Mouse (Mus musculus) C2C12 (cell line): ENCODE measurements around the gene Hoxd13. TPM values are rescaled to one million over a fixed set of nuclear protein-coding genes. Genes with fewer than 3 reads are reported as not detected.

Experiments used
- H3K27me3 ChIP-seq: one replicate; pipeline ENCODE4 v1.6.1; 2011; ENCODE audit not compliant: control insufficient read depth, insufficient read depth, insufficient read length
- H3K36me3 ChIP-seq: one replicate; pipeline ENCODE4 v1.6.1; 2011; ENCODE audit not compliant: control insufficient read depth, insufficient read depth
- H3K4me3 ChIP-seq: one replicate; pipeline ENCODE4 v1.5.1; 2011; ENCODE audit warnings: mild to moderate bottlenecking, control low read depth; ENCODE audit not compliant: poor library complexity, insufficient read depth, severe bottlenecking
- H3K79me2 ChIP-seq: one replicate; pipeline ENCODE4 v1.6.1; 2011; ENCODE audit not compliant: control insufficient read depth, insufficient read depth
- H3K79me3 ChIP-seq: one replicate; pipeline ENCODE4 v1.6.1; 2011; ENCODE audit warnings: low read depth, control low read depth
- H3ac ChIP-seq: one replicate; pipeline ENCODE3; 2011; ENCODE audit warnings: low read depth; ENCODE audit not compliant: control insufficient read depth, insufficient read length
- CEBPB ChIP-seq: IDR thresholded peaks from one replicate; pipeline ENCODE4 v1.6.1; 2011; ENCODE audit warnings: low read depth, mild to moderate bottlenecking, control low read depth, moderate library complexity
- CTCF ChIP-seq: IDR thresholded peaks from one replicate; pipeline ENCODE4 v1.5.1; 2011; ENCODE audit not compliant: control insufficient read depth, insufficient read depth, insufficient read length
- FOSL1 ChIP-seq: IDR thresholded peaks from one replicate; pipeline ENCODE4 v1.8.0; 2011; ENCODE audit warnings: mild to moderate bottlenecking, low read length; ENCODE audit not compliant: poor library complexity, insufficient read depth, severe bottlenecking
- MAX ChIP-seq: IDR thresholded peaks from one replicate; pipeline ENCODE4 v1.6.1; 2011; ENCODE audit warnings: mild to moderate bottlenecking, control low read depth
- MYOD1 ChIP-seq: IDR thresholded peaks from one replicate; pipeline ENCODE4 v1.6.1; 2011; ENCODE audit warnings: low read depth; ENCODE audit not compliant: control insufficient read depth, insufficient read length
- MYOG ChIP-seq: IDR thresholded peaks from one replicate; pipeline ENCODE4 v1.6.1; 2011; ENCODE audit not compliant: control insufficient read depth, insufficient read length; ENCODE audit errors: extremely low read depth
- USF1 ChIP-seq: IDR thresholded peaks from one replicate; pipeline ENCODE4 v1.6.1; 2011; ENCODE audit warnings: low read depth, mild to moderate bottlenecking, control low read depth, moderate library complexity
- microRNA-seq: library from miRNA; unstranded; fragments of <30 nt; microRNA quantifications from one replicate; pipeline ENCODE4, GENCODE M21; 2019; ENCODE audit warnings: borderline microRNAs expressed
- polyA plus RNA-seq: library from polyadenylated mRNA; unstranded; fragments of >200 nt; fragmentation: generic; extraction: Trizol; gene quantifications from one replicate; pipeline ENCODE4 v1.2.1, GENCODE M21; 2012; ENCODE audit warnings: missing spikeins

The Hoxd13 gene
- polyA plus RNA-seq, 1 experiment: not detected

- H3K79me3 ChIP-seq: no peaks in the 10 kb centered on the region
- TF ChIP-seq CTCF: no peak
- no peak for TF ChIP-seq USF1
- no peak for TF ChIP-seq MYOD1
- no peak for TF ChIP-seq CEBPB
- TF ChIP-seq MYOG: no peak
- H3K27me3 ChIP-seq: peaks cover 43% of the 10 kb centered on the region
- no peaks in the 10 kb centered on the region for H3K79me2 ChIP-seq
- no peak overlapping the region for H3K4me3 ChIP-seq
- no peaks in the 10 kb centered on the region for H3K36me3 ChIP-seq
- no peak overlapping the region for H3ac ChIP-seq
Measured at GRCm38 (mm10) chr2:74720384-74720783, 52.3 kb downstream of the Hoxd13 start.

- no peaks in the 10 kb centered on the region for H3K36me3 ChIP-seq
- H3K4me3 ChIP-seq: no peak overlapping the region
- H3K79me2 ChIP-seq: no peaks in the 10 kb centered on the region
- no peak overlapping the region for H3ac ChIP-seq
- H3K79me3 ChIP-seq: no peaks in the 10 kb centered on the region
- H3K27me3 ChIP-seq: peaks cover 46% of the 10 kb centered on the region
- no peak for TF ChIP-seq MYOG
- TF ChIP-seq USF1: no peak
- TF ChIP-seq FOSL1: no peak
- no peak for TF ChIP-seq MYOD1
- TF ChIP-seq CEBPB: no peak
- no peak for TF ChIP-seq CTCF
- TF ChIP-seq MAX: no peak
Measured at GRCm38 (mm10) chr2:74720955-74721491, 52.9 kb downstream of the Hoxd13 start.

Small RNAs within 50 kb of the gene (microRNA-seq; reads per million reads assigned to microRNA genes)
- not detected for gene Gm44463

Other genes with a start within 250 kb of the Hoxd13 start
- gene Lnpk, start 88.9 kb upstream of the Hoxd13 start, polyA plus RNA-seq: 7.1 TPM
- not detected for gene Evx2, start 8.8 kb upstream of the Hoxd13 start, polyA plus RNA-seq
- gene Hoxd12, start 6.7 kb downstream of the Hoxd13 start, polyA plus RNA-seq: not detected
- not detected for gene Hoxd11, start 11.2 kb downstream of the Hoxd13 start, polyA plus RNA-seq
- not detected for gene Hoxd10, start 23.6 kb downstream of the Hoxd13 start, polyA plus RNA-seq
- not detected for gene Hoxd9, start 29.4 kb downstream of the Hoxd13 start, polyA plus RNA-seq
- gene Hoxd8, start 36.3 kb downstream of the Hoxd13 start, polyA plus RNA-seq: not detected
- not detected for gene Hoxd3, start 43.6 kb downstream of the Hoxd13 start, polyA plus RNA-seq
- gene Hoxd4, start 43.6 kb downstream of the Hoxd13 start, polyA plus RNA-seq: not detected
- gene Gm28230, start 58.4 kb downstream of the Hoxd13 start, polyA plus RNA-seq: not detected
- gene Hoxd1, start 94.7 kb downstream of the Hoxd13 start, polyA plus RNA-seq: not detected
- gene Mtx2, start 157.5 kb downstream of the Hoxd13 start, polyA plus RNA-seq: 30.2 TPM